Mouse (Mus musculus) right cerebral cortex, postnatal 4 days (tissue): ENCODE measurements at regions not wholly inside any gene's neighbourhood (a gene's known extent, or its start where the extent isn't known, plus 50 kb on each side); places are given as distances from the start of the nearest gene placed in this dataset.
"Not testable (repeated sequence)": the region's sequence is repeated elsewhere in the genome, so short reads cannot be mapped to it uniquely, and the experiment has no call there.

ENCODE experiments used
- DNase-seq: peaks from one replicate; pipeline ENCODE4 v3.0.0-alpha.2; 2022

- DNase-seq = no peak
These were observed 962.0 kb downstream of the Ttll7 start for GRCm38 (mm10) chr3:147814080-147814650.

DNA sequence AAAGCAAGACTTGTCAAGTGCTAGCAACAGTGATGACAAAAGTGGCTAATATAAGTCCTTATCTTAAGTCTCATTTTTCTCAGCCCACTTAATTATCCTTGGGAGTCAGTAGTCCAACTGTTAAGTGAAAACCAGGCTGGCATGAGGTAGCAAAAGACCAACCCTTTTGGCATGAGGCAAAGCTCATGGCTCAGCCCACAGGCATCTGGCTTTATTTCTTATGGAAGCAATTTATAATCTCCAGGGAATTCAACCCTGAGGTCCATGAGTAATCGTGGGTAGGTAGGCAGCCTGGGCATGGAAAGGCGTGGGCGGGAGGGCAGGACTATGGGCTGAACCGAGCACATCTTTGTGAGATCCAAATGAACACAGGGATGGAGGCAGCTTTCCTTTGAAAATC is 950.4 kb downstream of the Ttll7 start:
- DNase-seq = no peak

DNA sequence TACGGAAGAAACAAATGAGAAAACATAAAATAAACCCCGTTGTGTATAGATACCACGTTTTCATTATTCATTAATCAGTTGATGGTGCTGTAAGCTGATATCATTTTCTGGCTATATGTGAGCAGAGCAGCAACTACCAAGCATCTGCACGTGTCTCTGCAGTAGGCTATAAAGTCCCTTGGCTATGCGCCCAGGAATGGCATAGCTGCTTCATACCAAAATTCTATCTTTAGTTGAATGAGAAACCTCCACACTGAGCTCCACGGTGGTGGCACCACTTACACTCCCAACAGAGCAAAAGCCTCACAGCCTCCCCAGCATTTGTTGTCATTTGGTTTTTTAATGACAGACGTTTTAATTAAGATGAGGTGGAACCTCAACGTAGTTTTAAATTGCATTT is 944.4 kb downstream of the Ttll7 start:
- DNase-seq = no peak

GRCm38 (mm10) chr3:147795116-147795515 is 942.9 kb downstream of the Ttll7 start:
- DNase-seq = no peak

DNA sequence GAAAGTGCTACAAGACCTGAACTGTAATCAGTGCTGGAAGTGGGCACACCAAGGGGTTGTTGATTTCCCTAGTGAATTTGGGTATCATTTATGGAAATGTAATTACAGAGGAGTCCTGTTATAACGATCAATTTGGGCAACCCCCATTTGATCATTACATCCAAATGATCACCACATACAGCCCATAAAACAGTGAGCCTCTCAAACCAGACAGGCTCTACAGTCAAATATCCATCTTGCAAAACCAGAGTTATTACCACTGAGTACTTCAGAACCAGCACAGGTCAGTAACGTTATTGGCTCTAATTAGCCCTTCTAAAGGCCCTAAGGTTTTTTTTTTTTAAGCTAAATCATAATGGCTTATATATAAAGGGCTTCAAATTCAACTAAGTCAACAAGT is 934.4 kb downstream of the Ttll7 start:
- DNase-seq = no peak

DNA sequence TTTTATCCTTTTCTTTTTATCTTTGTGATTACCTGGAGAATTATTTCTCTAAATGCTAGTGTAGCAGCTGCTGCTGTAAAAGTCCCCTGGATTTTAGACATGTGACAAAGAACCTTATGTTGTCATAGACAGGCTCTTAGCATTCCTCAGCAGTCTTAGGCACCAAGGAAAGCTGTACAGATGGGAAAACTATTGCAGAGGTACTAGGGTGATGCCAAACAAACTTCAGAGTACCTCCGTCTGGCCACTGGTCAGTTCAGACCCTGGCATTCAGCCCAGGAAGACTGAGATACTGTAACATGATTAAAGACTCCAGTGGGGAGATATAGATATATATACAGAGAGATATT is 898.6 kb downstream of the Ttll7 start:
- DNase-seq = no peak

DNA sequence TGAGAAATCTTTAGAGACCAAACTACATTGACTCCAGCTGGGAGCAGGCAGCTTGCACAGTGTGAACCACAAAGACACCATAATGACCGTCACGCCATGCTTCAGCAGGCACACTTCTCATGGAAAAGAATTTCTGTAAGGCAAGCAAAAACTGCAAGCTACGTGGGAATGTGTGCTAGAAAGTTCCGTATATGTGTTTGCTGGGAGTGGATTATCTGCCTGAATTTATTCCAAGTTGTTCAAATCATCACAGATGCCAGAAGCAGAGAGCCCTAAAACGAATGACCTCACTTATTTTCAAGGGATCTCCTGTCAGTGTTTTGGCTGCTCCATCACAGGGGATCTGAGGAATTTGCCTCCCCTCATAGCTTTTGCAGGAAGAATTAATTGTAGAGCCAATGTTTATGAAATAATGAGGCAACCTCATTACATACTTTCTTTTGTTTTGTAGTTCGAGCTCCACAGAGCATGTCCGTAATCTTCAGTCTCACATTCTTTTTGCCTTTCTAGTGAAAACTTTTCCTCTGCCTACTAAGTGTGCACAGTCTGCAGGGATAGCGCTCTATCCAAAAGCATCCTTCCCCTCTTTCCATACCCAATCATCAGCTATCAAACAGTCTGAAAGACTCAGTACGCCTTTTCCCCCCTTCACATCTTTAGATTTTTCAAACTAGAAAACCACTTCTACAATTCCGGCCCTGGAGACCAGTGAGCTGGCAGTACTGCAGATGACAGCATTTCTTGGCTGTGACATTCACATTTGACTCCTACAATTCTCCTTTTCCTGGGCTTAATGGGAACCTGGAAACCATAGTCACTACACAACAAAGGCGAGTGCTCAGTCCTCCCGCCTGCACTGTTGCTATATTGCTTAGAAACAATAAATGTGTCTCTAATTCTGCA is 898.0 kb downstream of the Ttll7 start:
- DNase-seq = no peak

- DNase-seq = peak; percentile 8
These were observed 897.3 kb downstream of the Ttll7 start for GRCm38 (mm10) chr3:147749442-147749841.

GRCm38 (mm10) chr3:147736673-147737439 is 884.7 kb downstream of the Ttll7 start:
- DNase-seq = no peak

GRCm38 (mm10) chr3:147716391-147716790 is 864.2 kb downstream of the Ttll7 start:
- no peak for DNase-seq

DNA sequence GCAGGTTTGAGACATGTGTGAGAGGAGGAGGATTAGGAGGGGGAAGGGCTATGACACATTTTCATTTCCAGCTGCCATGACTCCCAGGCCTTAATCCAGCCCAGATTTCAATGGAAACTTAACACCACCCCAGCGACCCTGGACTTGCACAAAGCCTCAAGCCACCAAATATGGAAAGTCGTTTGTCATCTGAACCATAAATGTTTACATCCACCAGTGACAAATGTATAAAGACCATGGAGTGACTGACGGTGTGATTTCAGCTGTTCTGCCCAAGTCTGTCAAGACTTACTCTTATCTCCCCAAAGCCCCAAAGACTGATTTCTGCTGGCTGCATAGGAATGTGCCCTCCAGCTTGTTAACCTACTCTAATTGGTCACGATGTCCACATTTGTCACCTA is 855.2 kb downstream of the Ttll7 start:
- no peak for DNase-seq

DNA sequence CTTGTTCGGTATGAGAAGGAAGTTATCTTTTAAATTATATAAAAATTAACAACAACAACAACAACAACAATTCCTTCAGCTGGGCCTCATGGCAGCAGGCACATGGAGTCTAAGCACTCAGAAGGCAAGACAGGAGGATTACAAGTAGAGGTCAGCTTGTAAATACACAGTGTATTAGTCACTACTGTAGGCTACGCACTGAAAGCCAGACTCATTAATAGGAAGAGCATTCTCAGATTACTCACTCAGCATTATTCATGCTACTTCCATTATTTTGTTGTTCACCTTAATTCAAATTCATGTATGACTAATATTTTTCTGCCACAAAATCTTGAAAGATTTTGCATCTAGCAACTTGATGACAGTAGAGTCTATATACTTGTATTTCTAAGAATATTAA is 831.6 kb downstream of the Ttll7 start:
- no peak for DNase-seq

- no peak for DNase-seq
These were observed 828.1 kb downstream of the Ttll7 start for GRCm38 (mm10) chr3:147680299-147680698.

DNA sequence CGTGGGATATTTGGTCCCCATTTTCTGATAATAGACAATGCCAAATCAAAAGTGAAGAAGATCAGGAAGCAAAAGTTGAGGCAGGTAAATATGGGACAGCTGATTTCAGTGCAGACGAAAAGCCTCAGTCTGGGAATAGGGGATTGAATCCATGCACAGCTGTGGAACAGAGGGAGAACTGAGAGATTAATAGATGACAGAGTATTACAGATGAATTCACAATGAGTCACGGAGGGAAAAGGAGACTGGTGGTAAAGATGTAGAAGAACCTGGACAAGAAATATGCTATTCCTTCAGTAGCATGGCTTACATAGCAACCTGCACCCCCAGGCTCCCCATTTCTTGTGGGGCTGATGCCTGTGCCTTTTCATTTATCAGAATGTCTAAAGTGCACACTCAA is 810.4 kb downstream of the Ttll7 start:
- DNase-seq = no peak

DNA sequence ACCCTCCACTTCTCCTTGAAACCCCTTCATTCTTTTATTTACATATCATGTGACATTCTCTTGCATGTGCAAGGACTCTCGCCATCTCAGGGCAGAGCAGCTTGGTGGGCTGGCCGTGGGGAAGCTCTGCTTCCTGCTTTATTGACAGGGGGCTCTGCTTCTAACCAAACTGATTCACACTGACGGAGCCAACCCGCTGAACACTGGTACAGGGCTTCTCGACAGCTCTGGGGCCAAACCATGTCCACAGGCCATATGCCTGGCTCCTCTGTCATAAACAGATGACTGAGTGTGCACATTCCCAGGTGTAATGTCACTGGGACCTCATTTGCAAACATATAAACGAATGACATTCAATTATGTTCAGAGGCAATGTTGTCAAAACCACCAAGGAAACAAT is 800.7 kb downstream of the Ttll7 start:
- DNase-seq = no peak

DNA sequence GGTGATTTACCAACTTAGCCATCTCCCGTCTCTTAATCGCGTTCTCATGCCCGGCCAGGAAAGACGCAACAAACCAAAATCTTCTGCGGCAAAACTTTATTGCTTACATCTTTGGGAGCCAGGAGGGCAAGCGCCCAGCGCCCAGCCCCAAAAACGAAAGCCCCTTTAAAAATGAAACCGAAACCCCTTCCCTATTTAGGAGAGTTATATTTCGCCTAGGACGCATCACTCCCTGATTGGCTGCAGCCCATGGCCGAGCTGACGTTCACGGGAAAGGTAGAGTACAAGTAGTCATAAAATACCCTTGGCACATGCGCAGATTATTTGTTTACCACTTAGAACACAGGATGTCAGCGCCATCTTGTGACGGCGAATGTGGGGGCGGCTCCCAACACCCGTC is 783.3 kb downstream of the Ttll7 start:
- not testable (repeated sequence) for DNase-seq

- DNase-seq = no peak
These were observed 779.0 kb downstream of the Ttll7 start for GRCm38 (mm10) chr3:147631151-147631550.

- DNase-seq = no peak
These were observed 731.6 kb downstream of the Ttll7 start for GRCm38 (mm10) chr3:147583697-147584315.

DNA sequence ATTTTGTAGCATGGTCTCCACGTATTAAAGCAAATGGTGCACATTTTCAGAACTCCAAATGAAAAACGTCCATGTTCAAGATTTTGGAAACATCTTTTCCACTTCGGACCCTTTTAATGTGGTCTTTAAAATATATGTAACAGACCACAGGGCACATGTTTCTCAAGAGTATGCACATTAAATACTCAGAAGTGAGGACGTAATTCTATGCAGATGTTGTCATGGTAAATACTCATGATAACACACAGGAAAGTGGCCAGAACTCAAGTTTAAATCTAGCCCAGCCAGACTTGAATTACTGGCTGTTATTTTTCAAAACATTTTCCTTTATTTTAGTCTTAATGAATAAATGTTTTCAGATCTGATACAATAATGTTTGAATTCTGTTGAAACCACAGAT is 719.7 kb downstream of the Ttll7 start:
- no peak for DNase-seq

GRCm38 (mm10) chr3:147545329-147546006 is 693.3 kb downstream of the Ttll7 start:
- DNase-seq = no peak

DNA sequence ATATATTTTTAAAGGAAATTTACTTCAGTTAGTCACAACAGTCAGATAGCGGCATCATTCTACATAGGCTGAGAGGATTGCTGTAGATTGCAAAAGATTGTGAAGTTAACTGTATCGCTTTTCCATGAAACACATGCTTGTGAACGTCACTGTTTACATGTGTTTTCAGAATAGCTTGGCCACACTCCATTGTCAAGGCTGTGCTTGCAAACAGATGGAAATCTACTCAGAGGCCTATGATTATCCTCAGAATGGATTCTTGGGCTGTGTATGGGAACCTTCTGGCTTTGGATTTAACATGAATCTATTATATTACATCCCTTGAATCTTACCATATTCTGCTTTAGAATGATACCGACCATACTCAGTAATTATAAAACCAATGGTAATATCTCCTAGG is 690.1 kb downstream of the Ttll7 start:
- no peak for DNase-seq

DNA sequence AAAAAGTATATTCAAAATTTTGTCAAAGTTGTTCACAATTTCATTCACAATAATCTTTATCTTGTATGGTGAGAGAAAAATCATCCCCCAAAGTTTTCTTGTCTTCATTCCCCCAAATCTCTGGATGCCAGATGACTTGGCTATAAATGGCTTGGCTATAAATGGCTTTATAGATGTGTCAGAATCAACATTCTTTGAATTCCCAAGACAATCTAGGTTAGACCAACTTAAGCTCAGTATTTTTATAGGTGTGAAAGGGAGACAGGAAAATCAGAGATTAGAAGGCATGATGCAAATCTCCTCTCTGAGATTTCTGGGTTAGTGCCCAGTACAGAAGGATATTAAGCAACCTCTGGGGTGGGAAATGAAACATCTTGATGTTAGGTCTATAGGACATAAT is 685.4 kb downstream of the Ttll7 start:
- no peak for DNase-seq

- DNase-seq = no peak
These were observed 680.0 kb downstream of the Ttll7 start for GRCm38 (mm10) chr3:147532196-147532595.
